Mouse (Mus musculus) midbrain, embryonic 16.5 days (tissue): ENCODE results near the gene Ankrd49. TPM values are rescaled to one million over a fixed set of nuclear protein-coding genes. Genes with fewer than 3 reads are reported as not detected.

Experiments
- polyA plus RNA-seq: library from polyadenylated mRNA; unstranded; fragments of >200 nt; fragmentation: Nextera tagmentation; extraction: Ambion mirVana; gene quantifications from 2 replicates; pipeline ENCODE4 v1.2.1, GENCODE M21; 2015

Ankrd49 gene
- polyA plus RNA-seq, 1 experiment from 2014 or later: 27.9 TPM

Other genes starting within 250 kb of the Ankrd49 start
- gene Amotl1, start 139.8 kb downstream of the Ankrd49 start, polyA plus RNA-seq: 8.3 and 9.1 TPM in 2 replicates
- gene Piwil4, start 44.1 kb downstream of the Ankrd49 start, polyA plus RNA-seq: 0.30 and 0.34 TPM in 2 replicates
- 1.7 and 2.0 TPM in 2 replicates for gene Fut4, start 32.5 kb downstream of the Ankrd49 start, polyA plus RNA-seq
- gene 1700012B09Rik, start 13.8 kb downstream of the Ankrd49 start, polyA plus RNA-seq: 3.6 and 4.5 TPM in 2 replicates
- 10.5 and 13.1 TPM in 2 replicates for gene Mre11a, start 202 bp downstream of the Ankrd49 start, polyA plus RNA-seq
- 4.1 and 4.2 TPM in 2 replicates for gene Gpr83, start 75.4 kb upstream of the Ankrd49 start, polyA plus RNA-seq
- not detected in 2 replicates for gene Izumo1r, start 119.1 kb upstream of the Ankrd49 start, polyA plus RNA-seq